Mouse (Mus musculus): ENCODE measurements around the gene Adgrl3. TPM values are rescaled to one million over a fixed set of nuclear protein-coding genes. Genes with fewer than 3 reads are reported as not detected.

Gene Adgrl3
- polyA plus RNA-seq, 1 experiment from 2014 or later = 9.4 TPM

DNA sequence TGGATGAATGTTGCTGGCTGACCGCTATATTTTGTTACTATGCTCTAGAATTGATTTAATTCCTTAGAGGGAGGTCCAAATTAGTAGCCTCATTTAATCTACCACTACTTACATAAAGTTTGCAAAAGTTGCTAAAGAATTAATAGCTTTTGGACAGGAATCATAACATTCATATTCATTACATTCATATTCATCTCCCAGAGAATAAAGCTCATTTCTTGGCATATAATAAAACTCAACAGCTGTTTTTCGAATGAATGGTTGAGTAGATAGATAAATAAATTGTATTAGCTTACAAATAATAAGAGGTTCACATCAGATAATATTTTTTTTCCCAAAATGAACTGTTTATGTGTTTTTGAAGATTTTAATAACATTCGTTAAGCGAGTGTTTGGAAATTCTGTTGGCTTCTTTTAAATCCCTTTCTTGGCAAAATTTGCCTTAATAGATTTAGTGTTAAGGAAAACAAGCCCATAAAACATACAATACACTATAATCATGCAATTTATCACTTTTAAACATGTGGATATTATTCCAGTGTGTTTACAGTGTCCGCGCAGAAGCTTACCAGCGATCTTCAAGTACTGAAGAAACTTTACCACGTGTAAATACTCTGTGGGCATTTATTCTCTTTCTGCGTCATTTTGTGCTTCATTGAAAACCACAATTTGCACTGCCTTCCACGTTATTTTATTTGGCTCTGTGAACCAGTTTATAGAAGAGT, 350.4 kb downstream of the Adgrl3 start:
- H3K4me3 ChIP-seq = no peak overlapping the region
- H3K9me3 ChIP-seq = no peaks in the 10 kb centered on the region
- no peaks in the 10 kb centered on the region for H3K36me3 ChIP-seq (replicated peaks)
- no peak for DNase-seq (ENCODE audit: extremely low spot score, low spot score)
- no peak overlapping the region for H3K27ac ChIP-seq
- WGBS = 92% methylated on average over 10 of the region's 10 CpGs
- H3K4me1 ChIP-seq = 0 out of 2 replicates have a peak, but pooled peaks cover 1% of the 10 kb centered on the region
- H3K27me3 ChIP-seq (ENCODE audit: poor library complexity, severe bottlenecking) = no peaks in the 10 kb centered on the region

DNA sequence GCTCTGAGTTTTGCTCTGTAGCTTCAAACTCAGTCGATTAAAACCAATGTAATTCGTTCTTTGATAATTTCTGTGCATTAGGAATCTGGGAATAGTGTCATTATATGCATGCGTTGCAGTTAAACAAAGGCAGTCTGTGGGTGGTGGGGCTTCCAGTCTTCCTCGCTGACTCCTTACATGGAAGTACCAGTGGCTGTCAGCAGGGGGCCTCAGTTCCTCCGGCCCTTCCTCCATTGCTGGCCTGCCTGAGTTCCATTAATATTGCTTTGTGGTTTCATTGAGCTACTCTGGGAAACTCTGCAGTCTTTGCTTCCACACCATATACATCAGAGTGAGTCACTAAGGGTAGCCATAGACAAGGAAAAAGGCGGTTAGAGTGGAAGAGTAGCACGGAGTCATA, 356.1 kb downstream of the Adgrl3 start:
- 82% methylated on average over 7 of the region's 7 CpGs for WGBS
- H3K27me3 ChIP-seq (ENCODE audit: poor library complexity, severe bottlenecking) = no peaks in the 10 kb centered on the region
- no peak for DNase-seq (ENCODE audit: extremely low spot score, low spot score)
- H3K4me3 ChIP-seq = no peak overlapping the region
- no peaks in the 10 kb centered on the region for H3K9me3 ChIP-seq
- no peak overlapping the region for H3K27ac ChIP-seq
- no peaks in the 10 kb centered on the region for H3K4me1 ChIP-seq
- no peaks in the 10 kb centered on the region for H3K36me3 ChIP-seq (replicated peaks)

DNA sequence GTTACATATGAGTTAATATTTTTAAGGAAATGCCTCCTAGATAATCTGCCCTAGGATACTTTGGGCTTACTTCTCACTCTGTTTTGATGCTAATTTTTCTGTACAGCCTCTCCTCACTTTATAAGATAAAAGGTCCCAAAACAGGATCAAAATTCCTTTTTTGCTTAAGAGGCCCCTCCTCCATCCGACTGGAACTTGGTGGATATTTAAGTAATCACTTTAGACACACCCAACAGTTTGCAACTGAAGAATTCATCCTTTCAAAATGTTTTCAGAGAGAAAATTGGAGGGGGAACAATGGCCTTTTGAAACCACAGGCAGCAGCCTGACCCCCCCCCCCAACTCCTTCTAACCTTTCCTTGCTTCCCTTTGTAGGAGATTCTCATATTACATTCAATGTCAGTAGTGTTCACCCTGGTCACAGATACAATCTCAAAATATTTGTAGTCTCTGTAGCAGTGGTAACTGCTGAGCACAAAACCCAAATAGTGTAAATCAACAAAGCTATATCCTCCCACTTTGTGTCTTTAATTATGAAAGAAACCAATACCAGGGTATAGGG, 385.7 kb downstream of the Adgrl3 start:
- H3K27me3 ChIP-seq (ENCODE audit: poor library complexity, severe bottlenecking) = no peaks in the 10 kb centered on the region
- H3K4me3 ChIP-seq = no peak overlapping the region
- no peak for DNase-seq (ENCODE audit: extremely low spot score, low spot score)
- WGBS = 9% methylated on average over 1 of the region's 1 CpGs
- no peak overlapping the region for H3K27ac ChIP-seq
- H3K36me3 ChIP-seq (replicated peaks) = no peaks in the 10 kb centered on the region
- no peaks in the 10 kb centered on the region for H3K9me3 ChIP-seq
- H3K4me1 ChIP-seq = peaks cover 9% of the 10 kb centered on the region

DNA sequence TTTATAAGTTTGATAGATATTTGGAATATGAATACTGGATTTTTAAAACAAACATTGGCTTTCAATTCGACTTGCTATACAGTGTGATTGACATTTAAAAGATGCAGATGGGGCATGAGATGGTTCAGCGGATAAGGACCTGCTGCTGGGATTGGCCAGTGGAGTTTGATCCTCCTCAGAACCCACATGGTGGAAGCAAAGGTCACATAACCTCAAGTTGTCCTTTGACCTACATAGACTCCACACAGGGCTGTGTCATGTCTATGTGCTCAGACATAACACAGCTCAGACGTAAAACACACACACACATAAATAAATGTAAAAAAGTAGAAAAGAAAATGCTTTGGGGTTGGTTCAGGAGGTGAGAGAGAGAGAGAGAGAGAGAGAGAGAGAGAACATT, 397.4 kb downstream of the Adgrl3 start:
- Histone ChIP-seq H3K9me3 (no peaks in the 10 kb centered on the region), H3K4me1 (peaks cover 3% of the 10 kb centered on the region; the same call in 1 of the 2 replicates), H3K36me3 (replicated peaks) (no peaks in the 10 kb centered on the region), H3K4me3 (no peak overlapping the region), H3K27me3 (ENCODE audit: poor library complexity, severe bottlenecking) (no peaks in the 10 kb centered on the region), H3K27ac (no peak overlapping the region)
- no peak for DNase-seq (ENCODE audit: extremely low spot score, low spot score)
- 69% methylated on average over 3 of the region's 3 CpGs for WGBS

DNA sequence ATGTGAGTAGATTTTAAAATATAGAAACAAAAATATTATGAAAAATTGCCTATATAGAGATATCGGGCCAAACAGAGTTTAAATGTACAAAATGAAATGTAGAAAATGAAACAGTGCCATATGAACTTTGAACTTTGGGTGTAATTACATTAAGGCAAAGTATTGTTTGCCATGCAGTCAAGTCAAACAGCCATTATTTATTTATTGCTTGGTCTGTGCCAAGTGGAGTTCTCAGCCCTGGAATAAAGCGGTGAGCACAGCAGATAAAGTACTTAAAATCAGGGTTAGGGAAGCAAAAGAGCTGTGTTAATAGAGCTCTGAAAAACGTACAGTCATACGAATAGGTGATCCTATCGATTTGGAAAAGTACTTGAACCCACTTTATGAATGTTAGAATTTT, 407.5 kb downstream of the Adgrl3 start:
- Histone ChIP-seq H3K27me3 (ENCODE audit: poor library complexity, severe bottlenecking) (no peaks in the 10 kb centered on the region), H3K9me3 (no peaks in the 10 kb centered on the region), H3K27ac (no peak overlapping the region), H3K36me3 (replicated peaks) (no peaks in the 10 kb centered on the region), H3K4me3 (no peak overlapping the region), H3K4me1 (peaks cover 3% of the 10 kb centered on the region; the same call in 1 of the 2 replicates)
- WGBS = 91% methylated on average over 5 of the region's 5 CpGs
- no peak for DNase-seq (ENCODE audit: extremely low spot score, low spot score)

DNA sequence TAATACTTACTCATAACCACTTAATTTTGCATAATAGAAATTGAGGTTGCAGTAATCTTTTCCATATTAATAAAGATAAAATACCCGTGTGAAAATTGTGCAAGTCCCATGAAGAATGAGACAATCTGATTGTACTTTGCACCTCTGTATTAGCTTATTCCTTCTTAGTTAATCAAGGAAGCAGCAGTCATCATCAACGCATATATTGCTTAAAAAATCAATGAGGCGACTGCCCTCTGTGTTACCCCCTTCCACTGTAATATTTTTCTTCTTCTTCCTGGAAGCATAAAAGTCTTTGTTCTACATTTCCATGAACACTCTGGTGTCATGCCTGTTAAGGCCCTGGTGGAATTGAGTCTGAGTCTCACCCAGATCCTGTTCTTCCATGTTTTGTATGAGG, 416.4 kb downstream of the Adgrl3 start:
- Histone ChIP-seq H3K36me3 (replicated peaks) (no peaks in the 10 kb centered on the region), H3K4me3 (no peak overlapping the region), H3K4me1 (no peaks in the 10 kb centered on the region), H3K27me3 (ENCODE audit: poor library complexity, severe bottlenecking) (peaks cover 18% of the 10 kb centered on the region), H3K27ac (no peak overlapping the region), H3K9me3 (peaks cover 11% of the 10 kb centered on the region; the same call in 1 of the 2 replicates)
- no peak for DNase-seq (ENCODE audit: extremely low spot score, low spot score)
- 91% methylated on average over 3 of the region's 3 CpGs for WGBS

DNA sequence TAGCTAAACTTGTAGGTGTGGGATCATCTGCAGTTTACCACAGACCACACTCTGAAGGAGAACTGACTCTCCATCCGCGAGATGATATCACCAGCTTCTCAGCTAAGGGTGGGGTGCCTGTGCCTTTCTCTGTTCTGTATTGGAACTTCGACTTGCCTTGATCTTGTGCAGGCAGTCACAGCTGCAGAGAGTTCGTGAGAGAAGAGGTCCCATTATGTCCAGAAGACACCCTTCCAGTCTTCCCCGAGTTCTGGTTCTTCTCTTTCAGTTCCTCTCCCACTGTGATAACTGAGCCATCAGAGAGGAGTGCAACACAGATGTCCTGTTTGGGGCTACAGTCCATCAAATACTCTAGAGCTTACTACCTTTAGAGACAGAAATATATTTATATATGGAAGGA, 422.2 kb downstream of the Adgrl3 start:
- no peak overlapping the region for H3K27ac ChIP-seq
- H3K27me3 ChIP-seq (ENCODE audit: poor library complexity, severe bottlenecking) = peaks cover 55% of the 10 kb centered on the region
- peaks cover 14% of the 10 kb centered on the region; the same call in 1 of the 2 replicates for H3K9me3 ChIP-seq
- H3K4me3 ChIP-seq = no peak overlapping the region
- DNase-seq (ENCODE audit: extremely low spot score, low spot score) = no peak
- H3K4me1 ChIP-seq = peaks cover 9% of the 10 kb centered on the region
- no peaks in the 10 kb centered on the region for H3K36me3 ChIP-seq (replicated peaks)
- WGBS = 48% methylated on average over 5 of the region's 5 CpGs

DNA sequence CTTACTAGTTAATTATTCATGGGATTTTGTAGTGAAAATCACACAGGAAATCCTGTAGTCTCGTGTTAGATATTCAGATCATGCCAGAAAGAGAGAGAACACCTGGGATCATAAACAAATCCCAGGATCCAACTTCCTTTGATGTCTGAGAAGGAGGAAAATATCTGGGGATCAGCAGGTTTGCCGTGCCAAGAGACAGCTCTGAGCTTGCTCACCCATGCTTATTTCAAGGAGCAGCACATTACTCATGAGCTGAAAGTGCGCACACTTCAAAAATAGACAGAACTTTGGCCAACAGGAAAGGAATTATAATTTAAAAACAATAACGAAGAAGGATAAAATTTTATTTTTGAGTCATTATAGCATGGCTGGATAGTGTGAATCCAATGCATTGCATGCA, 446.0 kb downstream of the Adgrl3 start:
- no peaks in the 10 kb centered on the region for H3K9me3 ChIP-seq
- 89% methylated on average over 4 of the region's 4 CpGs for WGBS
- DNase-seq (ENCODE audit: extremely low spot score, low spot score) = no peak

DNA sequence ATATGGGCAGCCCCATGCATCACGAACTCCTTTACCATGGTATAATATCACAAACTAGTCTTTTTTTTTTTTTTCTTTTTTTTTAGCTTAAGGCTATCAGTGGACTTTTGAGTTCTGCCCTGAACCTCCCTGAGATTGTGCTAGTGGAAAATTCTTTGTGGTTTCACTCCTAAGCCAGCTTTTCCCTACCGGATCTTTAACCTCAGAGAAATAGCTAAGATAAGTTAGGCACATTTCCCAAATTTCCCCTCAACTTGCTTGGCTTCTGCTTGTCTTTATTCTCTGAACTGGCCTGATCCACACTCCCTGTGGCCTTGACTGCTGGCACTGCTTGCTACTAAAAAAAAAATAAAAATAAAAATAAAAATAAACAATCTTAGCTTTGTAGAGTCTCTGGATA, 454.7 kb downstream of the Adgrl3 start:
- H3K4me3 ChIP-seq = no peak overlapping the region
- 0 out of 2 replicates have a peak, but pooled peaks cover 3% of the 10 kb centered on the region for H3K4me1 ChIP-seq
- H3K9me3 ChIP-seq = no peaks in the 10 kb centered on the region
- no peaks in the 10 kb centered on the region for H3K27me3 ChIP-seq (ENCODE audit: poor library complexity, severe bottlenecking)
- no peak for DNase-seq (ENCODE audit: extremely low spot score, low spot score)
- no peaks in the 10 kb centered on the region for H3K36me3 ChIP-seq (replicated peaks)
- no peak overlapping the region for H3K27ac ChIP-seq
- WGBS = 95% methylated on average over 2 of the region's 2 CpGs

More for the DNA sequence above, 446.0 kb downstream of the Adgrl3 start:
- H3K36me3 ChIP-seq (replicated peaks) = no peaks in the 10 kb centered on the region
- 0 out of 2 replicates have a peak, but pooled peaks cover 3% of the 10 kb centered on the region for H3K4me1 ChIP-seq
- H3K4me3 ChIP-seq = no peak overlapping the region
- H3K27ac ChIP-seq = no peak overlapping the region
- H3K27me3 ChIP-seq (ENCODE audit: poor library complexity, severe bottlenecking) = no peaks in the 10 kb centered on the region

DNA sequence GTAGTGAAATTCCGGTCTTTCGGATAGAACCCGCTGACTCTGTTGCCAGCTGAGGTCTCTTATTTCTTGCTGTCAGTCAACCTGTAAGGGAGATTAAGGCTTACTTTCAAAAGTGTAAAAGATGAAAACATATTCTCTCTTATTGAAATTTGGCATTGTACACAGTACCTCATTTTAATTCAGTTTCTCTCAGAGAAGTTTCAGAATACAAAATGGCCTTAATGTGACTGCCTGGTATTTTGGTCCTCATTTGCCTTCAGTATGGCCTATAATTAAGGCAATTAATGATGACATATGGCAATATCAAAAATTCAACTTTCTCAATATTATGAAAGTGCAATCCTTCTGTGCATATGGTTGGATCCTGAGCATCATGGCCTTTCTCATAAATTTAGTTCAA, 455.5 kb downstream of the Adgrl3 start:
- DNase-seq (ENCODE audit: extremely low spot score, low spot score) = no peak
- 88% methylated on average over 3 of the region's 3 CpGs for WGBS
- no peaks in the 10 kb centered on the region for H3K27me3 ChIP-seq (ENCODE audit: poor library complexity, severe bottlenecking)

DNA sequence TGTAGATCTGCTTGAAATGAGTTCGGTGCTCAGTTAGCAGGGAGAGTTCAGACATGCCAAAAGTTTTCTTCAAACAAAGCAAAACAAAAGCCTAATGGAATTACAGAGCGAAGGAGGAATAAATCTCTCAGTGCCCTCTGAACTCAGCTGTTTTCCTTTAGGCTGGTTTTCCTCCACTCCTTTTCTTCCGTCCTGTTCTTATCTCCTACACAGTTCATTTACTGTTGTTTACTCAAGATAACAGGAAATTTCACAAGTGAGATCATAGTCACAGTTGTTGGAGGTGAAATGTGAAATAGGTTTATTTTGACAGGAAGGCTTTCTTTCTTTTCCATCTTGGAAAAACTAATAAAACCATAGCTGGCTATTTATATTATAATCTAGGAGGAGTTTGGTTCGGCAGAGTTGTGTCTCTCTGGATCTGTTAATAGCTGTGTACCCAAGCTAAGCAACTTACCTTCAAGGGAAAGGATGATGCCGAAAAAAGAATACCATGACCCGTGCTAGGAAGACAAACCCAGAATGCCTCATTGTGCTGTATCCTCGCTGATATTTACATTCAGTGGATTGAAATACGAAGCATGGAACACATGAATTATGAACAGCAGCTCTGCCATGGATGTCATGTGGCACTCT, 456.2 kb downstream of the Adgrl3 start:
- H3K4me1 ChIP-seq = no peaks in the 10 kb centered on the region
- no peaks in the 10 kb centered on the region for H3K27me3 ChIP-seq (ENCODE audit: poor library complexity, severe bottlenecking)
- 74% methylated on average over 8 of the region's 8 CpGs for WGBS
- H3K36me3 ChIP-seq (replicated peaks) = no peaks in the 10 kb centered on the region
- H3K4me3 ChIP-seq = no peak overlapping the region
- no peak overlapping the region for H3K27ac ChIP-seq
- no peaks in the 10 kb centered on the region for H3K9me3 ChIP-seq
- no peak for DNase-seq (ENCODE audit: extremely low spot score, low spot score)

More for the DNA sequence above, 455.5 kb downstream of the Adgrl3 start:
- Histone ChIP-seq H3K27ac (no peak overlapping the region), H3K9me3 (no peaks in the 10 kb centered on the region), H3K36me3 (replicated peaks) (no peaks in the 10 kb centered on the region), H3K4me3 (no peak overlapping the region), H3K4me1 (0 out of 2 replicates have a peak, but pooled peaks cover 3% of the 10 kb centered on the region)

DNA sequence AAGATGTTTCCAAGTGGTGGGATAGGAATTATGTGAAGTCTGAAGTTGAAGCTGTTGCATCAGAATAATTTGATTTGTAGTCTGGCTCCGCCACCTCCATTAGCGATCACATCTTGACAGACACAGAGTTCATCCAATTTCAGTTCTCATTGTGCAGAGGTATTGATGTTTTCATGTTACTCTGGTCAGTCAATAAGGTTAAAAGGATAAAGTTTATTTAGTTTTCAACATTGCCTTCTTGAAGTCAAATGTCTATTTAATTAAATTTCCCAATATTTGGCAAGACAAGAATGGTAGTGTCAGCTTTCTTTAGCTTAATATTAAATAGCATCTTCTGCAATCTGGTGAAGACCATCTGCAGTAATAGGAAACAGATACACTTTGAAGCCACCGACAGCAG, 461.0 kb downstream of the Adgrl3 start:
- no peak for DNase-seq (ENCODE audit: extremely low spot score, low spot score)
- no peak overlapping the region for H3K4me3 ChIP-seq
- H3K4me1 ChIP-seq = no peaks in the 10 kb centered on the region
- no peak overlapping the region for H3K27ac ChIP-seq
- no peaks in the 10 kb centered on the region for H3K36me3 ChIP-seq (replicated peaks)
- no peaks in the 10 kb centered on the region for H3K9me3 ChIP-seq
- 79% methylated on average over 3 of the region's 3 CpGs for WGBS
- no peaks in the 10 kb centered on the region for H3K27me3 ChIP-seq (ENCODE audit: poor library complexity, severe bottlenecking)

DNA sequence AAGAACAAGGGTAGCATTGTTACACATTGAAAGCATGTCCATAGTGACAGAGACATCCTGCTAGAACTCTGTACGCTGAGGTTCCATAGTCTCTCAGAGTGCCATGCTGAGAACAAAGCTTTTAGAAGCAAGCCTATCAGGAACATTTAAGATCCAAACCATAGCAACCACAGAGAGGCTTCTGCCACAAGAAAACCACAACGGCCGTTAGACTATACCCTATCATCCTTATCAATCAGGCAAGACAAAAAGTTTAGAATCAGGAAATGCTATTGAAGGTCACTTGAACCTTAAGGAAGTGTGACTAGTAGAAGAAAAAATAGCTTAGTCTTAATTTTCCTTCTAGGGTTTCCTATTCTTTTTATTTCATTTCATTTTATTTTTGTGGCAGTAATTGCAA, 464.0 kb downstream of the Adgrl3 start:
- Histone ChIP-seq H3K4me1 (no peaks in the 10 kb centered on the region), H3K9me3 (no peaks in the 10 kb centered on the region), H3K4me3 (no peak overlapping the region), H3K36me3 (replicated peaks) (no peaks in the 10 kb centered on the region), H3K27me3 (ENCODE audit: poor library complexity, severe bottlenecking) (no peaks in the 10 kb centered on the region), H3K27ac (no peak overlapping the region)
- no peak for DNase-seq (ENCODE audit: extremely low spot score, low spot score)
- WGBS = 63% methylated on average over 3 of the region's 3 CpGs

Measured in forebrain, embryonic 10.5 days (tissue).